Comparison of ENCODE assay signal across 8 mouse cellular contexts in genomic region chr16:38619054-38619453, GRCm38 (mm10).
DNase-seq lines count a peak whose midpoint lies in the region; ATAC-seq lines count a peak whose summit lies in the region.

No protein-coding gene starts in this region.

- WGBS in forebrain, embryonic 10.5 days: 28% methylated on average over 6 of the region's 6 CpGs
- WGBS in forebrain, embryonic 15.5 days: 10% methylated on average over 6 of the region's 6 CpGs
- 19% methylated on average over 6 of the region's 6 CpGs for WGBS in forebrain, embryonic 13.5 days
- WGBS in hindbrain, embryonic 11.5 days: 20% methylated on average over 6 of the region's 6 CpGs

- no peak overlapping the region for H3K27ac ChIP-seq in forebrain, embryonic 10.5 days
- no peak overlapping the region for H3K27ac ChIP-seq in forebrain, embryonic 15.5 days (replicated peaks)
- H3K27ac ChIP-seq in forebrain, embryonic 13.5 days: no peak overlapping the region
- H3K27ac ChIP-seq in hindbrain, embryonic 11.5 days (ENCODE audit: low read depth, low read length): no peak overlapping the region

- H3K9ac ChIP-seq in forebrain, embryonic 15.5 days (replicated peaks): no peak overlapping the region
- no peak overlapping the region for H3K9ac ChIP-seq in forebrain, embryonic 13.5 days
- H3K9ac ChIP-seq in hindbrain, embryonic 11.5 days (ENCODE audit: low read depth, low read length): no peak overlapping the region

- H3K27me3 ChIP-seq in forebrain, embryonic 10.5 days (ENCODE audit: poor library complexity, severe bottlenecking): no peaks in the 10 kb centered on the region
- no peaks in the 10 kb centered on the region for H3K27me3 ChIP-seq in forebrain, embryonic 15.5 days
- no peaks in the 10 kb centered on the region for H3K27me3 ChIP-seq in forebrain, embryonic 13.5 days
- no peaks in the 10 kb centered on the region for H3K27me3 ChIP-seq in hindbrain, embryonic 11.5 days (ENCODE audit: control insufficient read depth, insufficient read depth, low read length)

- peaks cover 3% of the 10 kb centered on the region; the same call in 1 of the 2 replicates for H3K36me3 ChIP-seq in forebrain, embryonic 10.5 days (replicated peaks)
- no peaks in the 10 kb centered on the region for H3K36me3 ChIP-seq in forebrain, embryonic 15.5 days
- H3K36me3 ChIP-seq in forebrain, embryonic 13.5 days (ENCODE audit: poor library complexity, severe bottlenecking): no peaks in the 10 kb centered on the region
- no peaks in the 10 kb centered on the region for H3K36me3 ChIP-seq in hindbrain, embryonic 11.5 days (ENCODE audit: control insufficient read depth, insufficient read depth, low read length)

- H3K4me3 ChIP-seq in forebrain, embryonic 10.5 days: no peak overlapping the region
- H3K4me3 ChIP-seq in forebrain, embryonic 15.5 days: no peak overlapping the region
- no peak overlapping the region for H3K4me3 ChIP-seq in forebrain, embryonic 13.5 days
- no peak overlapping the region for H3K4me3 ChIP-seq in hindbrain, embryonic 11.5 days (ENCODE audit: low read depth, low read length)

- peak; percentile 62 for DNase-seq in forebrain, embryonic 10.5 days (ENCODE audit: extremely low spot score, low spot score)
- DNase-seq in c-Kit-positive CD71-positive TER-119-negative erythroid progenitor cells, embryonic 14.5 days (ENCODE audit: low read depth): peak; percentile 39
- peak; percentile 86 for DNase-seq in hindbrain, embryonic 11.5 days (ENCODE audit: low spot score)
- peak; percentile 79 to 83 for DNase-seq in layer of hippocampus, postnatal 14 days (ENCODE audit: low spot score in 2 of 2)
- DNase-seq in right cerebral cortex, adult 2 months (ENCODE audit: low spot score in 2 of 2): peak; percentile 83 to 87

- ATAC-seq in forebrain, embryonic 15.5 days (replicated peaks): no peak; the same call in 1 of the 2 replicates
- peak; percentile 81 for ATAC-seq in forebrain, embryonic 13.5 days
- ATAC-seq in hindbrain, embryonic 11.5 days (ENCODE audit: low FRiP score): peak; percentile 71
- peak; percentile 96 for ATAC-seq in megakaryocyte progenitor cell, adult 5-6 weeks (replicated peaks; ENCODE audit: poor library complexity)

- H3K9me3 ChIP-seq in forebrain, embryonic 10.5 days: 0 out of 2 replicates have a peak, but pooled peaks cover 10% of the 10 kb centered on the region
- H3K9me3 ChIP-seq in forebrain, embryonic 15.5 days: no peaks in the 10 kb centered on the region
- no peaks in the 10 kb centered on the region; the same call in 1 of the 2 replicates for H3K9me3 ChIP-seq in forebrain, embryonic 13.5 days (replicated peaks)
- H3K9me3 ChIP-seq in hindbrain, embryonic 11.5 days (ENCODE audit: control insufficient read depth, low read length): no peaks in the 10 kb centered on the region

- no peaks in the 10 kb centered on the region for H3K4me1 ChIP-seq in forebrain, embryonic 10.5 days
- no peaks in the 10 kb centered on the region for H3K4me1 ChIP-seq in forebrain, embryonic 15.5 days
- H3K4me1 ChIP-seq in forebrain, embryonic 13.5 days: no peaks in the 10 kb centered on the region
- no peaks in the 10 kb centered on the region for H3K4me1 ChIP-seq in hindbrain, embryonic 11.5 days (replicated peaks; ENCODE audit: control insufficient read depth, insufficient read depth, low read length)

- H3K4me2 ChIP-seq in forebrain, embryonic 15.5 days (replicated peaks): no peak overlapping the region
- H3K4me2 ChIP-seq in forebrain, embryonic 13.5 days: no peak overlapping the region
- H3K4me2 ChIP-seq in hindbrain, embryonic 11.5 days (replicated peaks; ENCODE audit: low read depth, low read length): no peak overlapping the region
